Mouse (Mus musculus) MEL (cell line): ENCODE data around the gene Zmym2.

Source experiments
- CTCF ChIP-seq, 3 experiments: IDR thresholded peaks in 2 of 3; conservative IDR thresholded peaks in 1 of 3; 2 replicates each; pipeline ENCODE4 v1.5.1; 2011 to 2012; ENCODE audit warnings: low read length in 3 of 3, low read depth in 2 of 3, mild to moderate bottlenecking in 2 of 3, improper control_type of control experiment in 1 of 3, inconsistent platforms in 1 of 3, mixed read lengths in 1 of 3, moderate library complexity in 1 of 3; ENCODE audit not compliant: control insufficient read depth in 1 of 3, insufficient read depth in 1 of 3, poor library complexity in 1 of 3, severe bottlenecking in 1 of 3
- E2F4 ChIP-seq: IDR thresholded peaks from 2 replicates; pipeline ENCODE4 v1.6.1; 2011; ENCODE audit warnings: low read depth, low read length, improper control_type of control experiment, borderline replicate concordance
- EP300 ChIP-seq, 2 experiments: IDR thresholded peaks; 2 replicates each; pipeline ENCODE4 v1.6.1; 2011; ENCODE audit warnings: improper control_type of control experiment in 2 of 2, low read length in 2 of 2, low read depth in 1 of 2, mild to moderate bottlenecking in 1 of 2
- GATA1 ChIP-seq: IDR thresholded peaks from 2 replicates; pipeline ENCODE4 v1.6.1; 2011; ENCODE audit warnings: low read depth, low read length, improper control_type of control experiment
- JUND ChIP-seq: IDR thresholded peaks from 2 replicates; pipeline ENCODE4 v1.6.1; 2011; ENCODE audit warnings: low read depth, mild to moderate bottlenecking, improper control_type of control experiment, low read length
- KAT2A ChIP-seq: conservative IDR thresholded peaks from 2 replicates; pipeline ENCODE4 v1.6.1; 2012; ENCODE audit warnings: low read depth, low read length, improper control_type of control experiment, inconsistent platforms
- MAZ ChIP-seq: IDR thresholded peaks from 2 replicates; pipeline ENCODE4 v1.6.1; 2012; ENCODE audit warnings: low read depth, mild to moderate bottlenecking, inconsistent platforms, low read length, improper control_type of control experiment
- POLR2A ChIP-seq, 2 experiments: IDR thresholded peaks; 2 replicates each; pipeline ENCODE4 v1.6.1; 2011 to 2012; ENCODE audit warnings: low read length in 2 of 2, mild to moderate bottlenecking in 2 of 2, control low read depth in 1 of 2, improper control_type of control experiment in 1 of 2, low read depth in 1 of 2, moderate library complexity in 1 of 2; ENCODE audit not compliant: control insufficient read depth in 1 of 2, insufficient read depth in 1 of 2, poor library complexity in 1 of 2
- RCOR1 ChIP-seq: IDR thresholded peaks from 2 replicates; pipeline ENCODE4 v1.6.1; 2012; ENCODE audit warnings: low read depth, mild to moderate bottlenecking, inconsistent platforms, low read length, improper control_type of control experiment
- TCF12 ChIP-seq: IDR thresholded peaks from 2 replicates; pipeline ENCODE4 v1.6.1; 2014; ENCODE audit warnings: low read depth, mild to moderate bottlenecking, inconsistent platforms, low read length, improper control_type of control experiment, moderate library complexity

GRCm38 (mm10) chr14:56918532-56918931 lies 32.1 kb downstream of the Zmym2 start:
- TF ChIP-seq GATA1, result no peak
- TF ChIP-seq KAT2A, result no peak
- no peak for TF ChIP-seq MAZ
- TF ChIP-seq CTCF (IDR thresholded peaks at IDR 0.05 in 2 of 3, conservative IDR thresholded peaks at IDR 0.05 in 1 of 3; ENCODE audit: control insufficient read depth in 1 of 3, insufficient read depth in 1 of 3, low read depth in 2 of 3, low read length in 3 of 3, poor library complexity in 1 of 3, severe bottlenecking in 1 of 3), result no peak
- TF ChIP-seq TCF12, result no peak
- TF ChIP-seq RCOR1, result no peak
- TF ChIP-seq JUND, result no peak
- TF ChIP-seq E2F4, result no peak
- no peak for TF ChIP-seq EP300 (IDR thresholded peaks at IDR 0.05; ENCODE audit: low read depth in 1 of 2, low read length in 2 of 2)
- TF ChIP-seq POLR2A (IDR thresholded peaks at IDR 0.05; ENCODE audit: control insufficient read depth in 1 of 2, insufficient read depth in 1 of 2, low read depth in 1 of 2, low read length in 2 of 2, poor library complexity in 1 of 2), result no peak
